Mouse (Mus musculus) liver, embryonic 12.5 days (tissue): Measurements from ENCODE around the gene Gm14862. TPM values are rescaled to one million over a fixed set of nuclear protein-coding genes. Genes with fewer than 3 reads are reported as not detected.
A peak's percentile ranks its signal among the peaks of the same experiment; 100 is the strongest.

Source experiments
- ATAC-seq: fragments of 200-750 bp; cut with Nextera tagmentation; 2 replicates; pipeline ENCODE4 v1.8.0; 2017; ENCODE audit warnings: moderate number of reproducible peaks, mild to moderate bottlenecking, moderate library complexity
- H3K27ac ChIP-seq: fragments of 300-500 bp; sonication (generic); 2 replicates; pipeline ENCODE4 v1.5.1; 2016; ENCODE audit warnings: mild to moderate bottlenecking
- H3K27me3 ChIP-seq: fragments of 300-500 bp; sonication (generic); replicated peaks from 2 replicates; pipeline ENCODE4 v1.6.1; 2016; ENCODE audit warnings: mild to moderate bottlenecking, moderate library complexity
- H3K36me3 ChIP-seq: fragments of 300-500 bp; sonication (generic); 2 replicates; pipeline ENCODE4 v1.6.1; 2016; ENCODE audit warnings: mild to moderate bottlenecking, moderate library complexity
- H3K4me1 ChIP-seq: fragments of 300-500 bp; sonication (generic); 2 replicates; pipeline ENCODE4 v1.6.1; 2016
- H3K4me2 ChIP-seq: fragments of 300-500 bp; sonication (generic); 2 replicates; pipeline ENCODE4 v1.6.1; 2016; ENCODE audit warnings: mild to moderate bottlenecking, moderate library complexity
- H3K4me3 ChIP-seq: fragments of 300-500 bp; sonication (generic); 2 replicates; pipeline ENCODE4 v1.5.1; 2016; ENCODE audit warnings: mild to moderate bottlenecking, moderate library complexity
- H3K9ac ChIP-seq: fragments of 300-500 bp; sonication (generic); 2 replicates; pipeline ENCODE4 v1.6.1; 2016; ENCODE audit warnings: mild to moderate bottlenecking, moderate library complexity
- H3K9me3 ChIP-seq: fragments of 300-500 bp; sonication (generic); replicated peaks from 2 replicates; pipeline ENCODE4 v1.6.1; 2016; ENCODE audit warnings: mild to moderate bottlenecking, moderate library complexity
- WGBS: fragments of 180-500 bp; shearing (Covaris S2); methylation state at CpG from one replicate; pipeline ENCODE4 v1.1.7; 2016; ENCODE audit not compliant: insufficient replicate concordance; 5-methylcytosine and 5-hydroxymethylcytosine counted together
- polyA plus RNA-seq: library from polyadenylated mRNA; unstranded; fragments of >200 nt; fragmentation: Nextera tagmentation; extraction: Ambion mirVana; gene quantifications from 2 replicates; pipeline ENCODE4 v1.2.1, GENCODE M21; 2016

Gene Gm14862
- polyA plus RNA-seq, 1 experiment from 2014 or later: 2.8 TPM

GRCm38 (mm10) chrX:9221206-9221605 is 35.5 kb downstream of the Gm14862 start:
- Histone ChIP-seq H3K4me2 (no peak overlapping the region), H3K27ac (no peak overlapping the region)
- peak; percentile 42; the same call in 1 of the 2 replicates for ATAC-seq

GRCm38 (mm10) chrX:9219570-9219969 is 37.1 kb downstream of the Gm14862 start:
- no peak overlapping the region for H3K4me2 ChIP-seq
- 80% methylated on average over 3 of the region's 3 CpGs for WGBS
- no peak for ATAC-seq

More at GRCm38 (mm10) chrX:9221206-9221605, 35.5 kb downstream of the Gm14862 start:
- Histone ChIP-seq H3K9me3 (no peaks in the 10 kb centered on the region), H3K4me1 (0 out of 2 replicates have a peak, but pooled peaks cover 4% of the 10 kb centered on the region), H3K36me3 (no peaks in the 10 kb centered on the region), H3K9ac (no peak overlapping the region), H3K4me3 (no peak overlapping the region), H3K27me3 (no peaks in the 10 kb centered on the region)
- WGBS: 22% methylated on average over 6 of the region's 6 CpGs

GRCm38 (mm10) chrX:9216244-9216643 is 40.5 kb downstream of the Gm14862 start:
- H3K27me3 ChIP-seq: no peaks in the 10 kb centered on the region
- H3K4me2 ChIP-seq: no peak overlapping the region
- no peak overlapping the region for H3K9ac ChIP-seq
- no peaks in the 10 kb centered on the region for H3K4me1 ChIP-seq
- ATAC-seq: no peak
- 47% methylated on average over 2 of the region's 2 CpGs for WGBS
- H3K9me3 ChIP-seq: no peaks in the 10 kb centered on the region
- no peak overlapping the region for H3K4me3 ChIP-seq
- no peak overlapping the region for H3K27ac ChIP-seq
- H3K36me3 ChIP-seq: no peaks in the 10 kb centered on the region

More at GRCm38 (mm10) chrX:9219570-9219969, 37.1 kb downstream of the Gm14862 start:
- no peaks in the 10 kb centered on the region for H3K27me3 ChIP-seq
- no peak overlapping the region for H3K9ac ChIP-seq
- H3K27ac ChIP-seq: no peak overlapping the region
- H3K9me3 ChIP-seq: no peaks in the 10 kb centered on the region
- H3K4me3 ChIP-seq: no peak overlapping the region
- no peaks in the 10 kb centered on the region for H3K36me3 ChIP-seq
- 0 out of 2 replicates have a peak, but pooled peaks cover 4% of the 10 kb centered on the region for H3K4me1 ChIP-seq

GRCm38 (mm10) chrX:9205121-9205520 is 51.6 kb downstream of the Gm14862 start:
- Histone ChIP-seq H3K9ac (no peak overlapping the region), H3K9me3 (no peaks in the 10 kb centered on the region)

GRCm38 (mm10) chrX:9202781-9203405 is 53.8 kb downstream of the Gm14862 start:
- no peak overlapping the region for H3K27ac ChIP-seq
- peaks cover 6% of the 10 kb centered on the region; the same call in 1 of the 2 replicates for H3K4me1 ChIP-seq
- no peak overlapping the region for H3K4me3 ChIP-seq
- no peak overlapping the region for H3K4me2 ChIP-seq
- WGBS: 58% methylated on average over 7 of the region's 7 CpGs
- H3K27me3 ChIP-seq: peaks cover 32% of the 10 kb centered on the region
- no peaks in the 10 kb centered on the region for H3K9me3 ChIP-seq
- no peak for ATAC-seq
- no peaks in the 10 kb centered on the region for H3K36me3 ChIP-seq
- no peak overlapping the region for H3K9ac ChIP-seq

More at GRCm38 (mm10) chrX:9205121-9205520, 51.6 kb downstream of the Gm14862 start:
- no peak overlapping the region for H3K4me3 ChIP-seq
- H3K4me1 ChIP-seq: peaks cover 3% of the 10 kb centered on the region; the same call in 1 of the 2 replicates
- no peak for ATAC-seq
- 39% methylated on average over 2 of the region's 2 CpGs for WGBS
- H3K27me3 ChIP-seq: peaks cover 12% of the 10 kb centered on the region
- no peak overlapping the region for H3K27ac ChIP-seq
- no peak overlapping the region for H3K4me2 ChIP-seq
- no peaks in the 10 kb centered on the region for H3K36me3 ChIP-seq

- WGBS: 70% methylated on average over 2 of the region's 2 CpGs
- Histone ChIP-seq H3K4me1 (peaks cover 6% of the 10 kb centered on the region; the same call in 1 of the 2 replicates), H3K9me3 (no peaks in the 10 kb centered on the region), H3K9ac (no peak overlapping the region), H3K4me2 (no peak overlapping the region), H3K27ac (no peak overlapping the region), H3K4me3 (no peak overlapping the region), H3K27me3 (peaks cover 41% of the 10 kb centered on the region), H3K36me3 (no peaks in the 10 kb centered on the region)
- ATAC-seq: no peak
Observed at GRCm38 (mm10) chrX:9201954-9202353, 54.7 kb downstream of the Gm14862 start.

Other genes starting within 250 kb of the Gm14862 start
- not detected in 2 replicates for gene Fthl17e, start 223.4 kb downstream of the Gm14862 start, polyA plus RNA-seq
- not detected in 2 replicates for gene Fthl17f, start 193.9 kb downstream of the Gm14862 start, polyA plus RNA-seq
- gene 4930402K13Rik, start 152.3 kb downstream of the Gm14862 start, polyA plus RNA-seq: not detected in 2 replicates
- 0.23 and 0.52 TPM in 2 replicates for gene Lancl3, start 57.0 kb downstream of the Gm14862 start, polyA plus RNA-seq
- 32.7 and 34.8 TPM in 2 replicates for gene Xk, start 15.9 kb upstream of the Gm14862 start, polyA plus RNA-seq
- 1.8 and 2.4 TPM in 2 replicates for gene H2al1m, start 26.9 kb upstream of the Gm14862 start, polyA plus RNA-seq
- gene H2al1k, start 93.7 kb upstream of the Gm14862 start, polyA plus RNA-seq: not detected in 2 replicates
- gene Cybb, start 230.9 kb upstream of the Gm14862 start, polyA plus RNA-seq: 2.9 and 3.7 TPM in 2 replicates